Mouse (Mus musculus) liver, adult 10 weeks (tissue): ENCODE results near the gene Trim61. TPM values are rescaled to one million over a fixed set of nuclear protein-coding genes. Genes with fewer than 3 reads are reported as not detected.

ENCODE experiments used
- polyA plus RNA-seq: library from polyadenylated mRNA; stranded (reverse); fragments of 350-450 nt; fragmentation: Illumina TruSeq; extraction: RNeasy Lipid Tissue Mini Kit (QIAGEN cat#74804); gene quantifications from one replicate; pipeline ENCODE4 v1.2.3, GENCODE M21; 2014; ENCODE audit warnings: low read depth, low replicate concordance

The Trim61 gene
- not detected for polyA plus RNA-seq

DNA sequence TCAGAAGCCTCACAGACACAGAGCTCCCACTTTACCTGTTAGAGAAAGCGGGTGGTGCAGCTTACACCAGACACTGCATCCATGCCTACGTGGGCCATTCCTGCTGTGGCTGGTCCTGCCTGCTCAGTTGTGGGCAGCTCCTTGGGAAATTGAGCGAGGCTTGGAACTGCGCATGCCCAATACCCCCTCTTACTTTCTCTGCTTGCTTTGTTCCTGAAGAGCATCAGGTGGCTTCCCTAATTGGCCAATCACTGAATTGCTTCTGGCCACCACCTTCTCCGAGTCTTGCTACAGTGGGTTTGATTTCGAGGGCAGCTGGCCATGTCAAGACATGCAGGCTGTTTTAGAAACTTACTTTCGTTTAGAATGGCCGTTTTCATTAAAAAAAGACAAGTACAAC lies at the start of gene Trim61, which contains the start of gene Trim60:
Gene Trim61 (minus strand): TSS at position 101 of the 400 bp plus-strand sequence.
Gene Trim60 (minus strand): TSS at position 162 of the 400 bp plus-strand sequence.

GRCm38 (mm10) chr8:65037117-65037533 lies 18.8 kb upstream of the Trim61 start, which contains the start of gene Apela:
Apela (minus strand) TSS chr8:65037336.

GRCm38 (mm10) chr8:64987731-64988130 lies 30.6 kb downstream of the Trim61 start, which contains the start of gene Trim75:
Trim75 (minus strand) TSS chr8:64987831.

Other genes with a start within 250 kb of the Trim61 start
- gene Klhl2, start 168.5 kb downstream of the Trim61 start, polyA plus RNA-seq, result 29.2 TPM
- 10.4 TPM for gene Tmem192, start 71.3 kb downstream of the Trim61 start, polyA plus RNA-seq
- gene Trim75, start 30.7 kb downstream of the Trim61 start, polyA plus RNA-seq, result not detected
- not detected for gene Trim60, start 61 bp upstream of the Trim61 start, polyA plus RNA-seq
- gene Apela, start 18.8 kb upstream of the Trim61 start, polyA plus RNA-seq, result not detected
- gene Gm10663, start 56.5 kb upstream of the Trim61 start, polyA plus RNA-seq, result not detected
- gene BC030870, start 111.0 kb upstream of the Trim61 start, polyA plus RNA-seq, result not detected